Mouse (Mus musculus): ENCODE results near the gene Hfm1.

DNA sequence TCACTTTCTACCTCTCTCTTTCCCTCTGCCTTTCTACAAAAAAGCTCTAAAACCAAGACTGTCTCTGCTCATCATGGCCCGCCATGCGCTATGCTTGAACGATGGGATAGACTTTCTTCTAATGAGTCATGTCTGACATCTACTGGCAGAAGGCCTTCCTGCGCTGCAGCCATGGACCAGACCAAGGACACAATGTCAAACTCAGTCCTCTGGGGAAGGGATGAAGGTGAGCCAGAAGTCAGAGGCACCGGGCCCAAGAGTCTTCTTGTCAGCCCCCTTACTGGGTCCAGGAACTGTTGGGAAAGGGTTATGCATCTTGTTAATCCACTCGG lies 134.9 kb downstream of the Hfm1 start:
- TF ChIP-seq CTCF (IDR thresholded peaks at IDR 0.05; ENCODE audit: insufficient read depth, low read length) (peak; percentile 74), POLR2A (IDR thresholded peaks at IDR 0.05; ENCODE audit: borderline replicate concordance, extremely low read depth, low read depth, low read length) (no peak)

Data from lung, adult 2 months (tissue).